8 mouse cellular contexts compared by ENCODE assay signal in genomic region chr10:39320798-39321622, GRCm38 (mm10). TPM values are rescaled to one million over a fixed set of nuclear protein-coding genes. Genes with fewer than 3 reads are reported as not detected.
DNase-seq lines count a peak whose midpoint lies in the region; ATAC-seq lines count a peak whose summit lies in the region.

No protein-coding gene starts in this region.

- peaks cover 12% of the 10 kb centered on the region for H3K4me1 ChIP-seq in heart, embryonic 10.5 days
- H3K4me1 ChIP-seq in neural tube, embryonic 12.5 days = 0 out of 2 replicates have a peak, but pooled peaks cover 9% of the 10 kb centered on the region
- peaks cover 14% of the 10 kb centered on the region; the same call in 1 of the 2 replicates for H3K4me1 ChIP-seq in intestine, embryonic 15.5 days (replicated peaks)

- ATAC-seq in cerebellum, adult (ENCODE audit: insufficient number of reproducible peaks, low FRiP score, low TSS enrichment) = peak; percentile 59
- ATAC-seq in neural tube, embryonic 12.5 days (ENCODE audit: low FRiP score, low read depth) = peak; percentile 50; the same call in 1 of the 2 replicates
- no peak for ATAC-seq in intestine, embryonic 15.5 days

- no peak overlapping the region for H3K9ac ChIP-seq in neural tube, embryonic 12.5 days
- H3K9ac ChIP-seq in intestine, embryonic 15.5 days = no peak overlapping the region

- peak overlapping the region; percentile 27 for H3K4me2 ChIP-seq in neural tube, embryonic 12.5 days (replicated peaks)
- no peak overlapping the region for H3K4me2 ChIP-seq in intestine, embryonic 15.5 days (replicated peaks)

- no peaks in the 10 kb centered on the region for H3K27me3 ChIP-seq in heart, embryonic 10.5 days (ENCODE audit: insufficient read depth, poor library complexity, severe bottlenecking)
- H3K27me3 ChIP-seq in neural tube, embryonic 12.5 days (replicated peaks) = no peaks in the 10 kb centered on the region
- H3K27me3 ChIP-seq in intestine, embryonic 15.5 days (replicated peaks) = no peaks in the 10 kb centered on the region

- DNase-seq in embryo, embryonic 10 days (ENCODE audit: low spot score) = peak; percentile 63
- no peak for DNase-seq in heart, embryonic 10.5 days (ENCODE audit: low spot score)
- peak; percentile 48 to 53 for DNase-seq in layer of hippocampus, postnatal 10 days (ENCODE audit: low spot score in 2 of 2)
- DNase-seq in spleen, adult 18-20 months = no peak
- DNase-seq in ovary, postnatal 10 days (ENCODE audit: low spot score) = no peak

- peak overlapping the region; percentile 5; the same call in 1 of the 2 replicates for H3K4me3 ChIP-seq in heart, embryonic 10.5 days
- no peak overlapping the region for H3K4me3 ChIP-seq in neural tube, embryonic 12.5 days
- H3K4me3 ChIP-seq in intestine, embryonic 15.5 days (replicated peaks) = no peak overlapping the region

- no peak overlapping the region for H3K27ac ChIP-seq in heart, embryonic 10.5 days
- no peak overlapping the region for H3K27ac ChIP-seq in neural tube, embryonic 12.5 days
- no peak overlapping the region for H3K27ac ChIP-seq in intestine, embryonic 15.5 days

- no peaks in the 10 kb centered on the region for H3K36me3 ChIP-seq in heart, embryonic 10.5 days
- H3K36me3 ChIP-seq in neural tube, embryonic 12.5 days = no peaks in the 10 kb centered on the region
- H3K36me3 ChIP-seq in intestine, embryonic 15.5 days = no peaks in the 10 kb centered on the region

- H3K9me3 ChIP-seq in heart, embryonic 10.5 days = no peaks in the 10 kb centered on the region
- H3K9me3 ChIP-seq in neural tube, embryonic 12.5 days = no peaks in the 10 kb centered on the region
- no peaks in the 10 kb centered on the region for H3K9me3 ChIP-seq in intestine, embryonic 15.5 days

- WGBS in heart, embryonic 10.5 days = 61% methylated on average over 17 of the region's 17 CpGs
- 71% methylated on average over 17 of the region's 17 CpGs for whole genome bisulfite sequencing in neural tube, embryonic 12.5 days
- 72% methylated on average over 17 of the region's 17 CpGs for WGBS in intestine, embryonic 15.5 days

RNA-seq across cellular contexts. Expression of gene Fyn, which starts 47.6 kb away (rescaled TPM):
- polyA plus RNA-seq in heart, embryonic 10.5 days (2016; fragmentation: Nextera tagmentation; extraction: Ambion mirVana) = 12.9 and 20.8 TPM in 2 replicates
- total RNA-seq in layer of hippocampus, postnatal 10 days (2021) = 100 to 1,000 TPM; 235 to 244 TPM
- polyA plus RNA-seq in neural tube, embryonic 12.5 days (2016; fragmentation: Nextera tagmentation; extraction: Ambion mirVana) = 72.4 and 79.8 TPM in 2 replicates
- polyA plus RNA-seq in intestine, embryonic 15.5 days (2015; fragmentation: Nextera tagmentation; extraction: Ambion mirVana) = 21.3 and 23.4 TPM in 2 replicates

Comparison
In these comparisons a context has a peak if more than half of its experiments do, and no peak if none do; other contexts are left out.
1. DNase-seq: peak in embryo, embryonic 10 days (single experiment) and layer of hippocampus, postnatal 10 days (2 of 2); none in heart, embryonic 10.5 days (single experiment), spleen, adult 18-20 months (0 of 2) and ovary, postnatal 10 days (single experiment).